Mouse (Mus musculus): ENCODE measurements around the gene Snx33. TPM values are rescaled to one million over a fixed set of nuclear protein-coding genes. Genes with fewer than 3 reads are reported as not detected.

Snx33 gene
- polyA plus RNA-seq, 2 experiments = 0.66 to 0.74 TPM

GRCm38 (mm10) chr9:56886113-56886512, 42.1 kb downstream of the Snx33 start:
- ATAC-seq (ENCODE audit: insufficient read depth) = no peak
- 56% methylated on average over 13 of the region's 13 CpGs for WGBS (ENCODE audit: insufficient replicate concordance)
- Histone ChIP-seq H3K9ac (replicated peaks) (no peak overlapping the region), H3K4me2 (ENCODE audit: low read depth) (no peak overlapping the region), H3K36me3 (replicated peaks; ENCODE audit: control insufficient read depth, insufficient read depth, low read depth) (no peaks in the 10 kb centered on the region), H3K9me3 (ENCODE audit: control insufficient read depth, low read length) (no peaks in the 10 kb centered on the region), H3K4me3 (ENCODE audit: insufficient read depth in 1 of 2, low read depth in 2 of 2, low read length in 2 of 2) (no peak overlapping the region), H3K27me3 (ENCODE audit: control insufficient read depth, insufficient read depth, low read length) (no peaks in the 10 kb centered on the region), H3K4me1 (replicated peaks; ENCODE audit: control insufficient read depth in 2 of 2, insufficient read depth in 2 of 2, low read length in 1 of 2) (no peaks in the 10 kb centered on the region), H3K27ac (no peak overlapping the region)
- TF ChIP-seq EP300 (IDR thresholded peaks at IDR 0.05; ENCODE audit: low read depth) (no peak), CTCF (IDR thresholded peaks at IDR 0.05; ENCODE audit: low read depth) (peak; percentile 73)
- no peak for DNase-seq (ENCODE audit: low read depth in 3 of 3, low spot score in 3 of 3)

DNA sequence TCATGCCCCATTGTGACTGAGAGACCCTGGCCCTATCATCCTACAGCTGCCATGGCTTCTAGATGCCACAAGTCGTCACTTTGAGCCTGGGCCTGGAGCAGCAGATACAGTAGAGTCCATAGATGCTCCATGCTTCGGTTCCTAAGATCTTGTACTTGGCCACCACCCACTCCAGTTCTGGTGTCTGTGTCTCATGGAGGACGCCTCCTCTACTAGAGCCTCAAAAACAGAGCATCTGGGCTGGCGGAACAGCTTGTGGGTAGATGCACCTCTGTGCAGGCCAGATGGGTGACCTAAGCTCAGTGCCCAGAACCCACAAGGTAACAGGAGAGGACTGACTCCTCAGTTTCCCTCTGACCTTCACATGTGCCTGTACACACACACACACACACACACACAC, 43.8 kb downstream of the Snx33 start:
- no peak overlapping the region for H3K9ac ChIP-seq (replicated peaks)
- H3K4me2 ChIP-seq (ENCODE audit: low read depth) = no peak overlapping the region
- no peaks in the 10 kb centered on the region for H3K4me1 ChIP-seq (replicated peaks; ENCODE audit: control insufficient read depth in 2 of 2, insufficient read depth in 2 of 2, low read length in 1 of 2)
- no peak overlapping the region for H3K4me3 ChIP-seq (ENCODE audit: insufficient read depth in 1 of 2, low read depth in 2 of 2, low read length in 2 of 2)
- no peak overlapping the region for H3K27ac ChIP-seq
- no peak for ATAC-seq (ENCODE audit: insufficient read depth)
- WGBS (ENCODE audit: insufficient replicate concordance) = 49% methylated on average over 4 of the region's 4 CpGs
- no peak for TF ChIP-seq CTCF (IDR thresholded peaks at IDR 0.05; ENCODE audit: low read depth)
- no peaks in the 10 kb centered on the region for H3K36me3 ChIP-seq (replicated peaks; ENCODE audit: control insufficient read depth, insufficient read depth, low read depth)
- no peaks in the 10 kb centered on the region for H3K9me3 ChIP-seq (ENCODE audit: control insufficient read depth, low read length)
- no peak for DNase-seq (ENCODE audit: low read depth in 3 of 3, low spot score in 3 of 3)
- H3K27me3 ChIP-seq (ENCODE audit: control insufficient read depth, insufficient read depth, low read length) = no peaks in the 10 kb centered on the region

DNA sequence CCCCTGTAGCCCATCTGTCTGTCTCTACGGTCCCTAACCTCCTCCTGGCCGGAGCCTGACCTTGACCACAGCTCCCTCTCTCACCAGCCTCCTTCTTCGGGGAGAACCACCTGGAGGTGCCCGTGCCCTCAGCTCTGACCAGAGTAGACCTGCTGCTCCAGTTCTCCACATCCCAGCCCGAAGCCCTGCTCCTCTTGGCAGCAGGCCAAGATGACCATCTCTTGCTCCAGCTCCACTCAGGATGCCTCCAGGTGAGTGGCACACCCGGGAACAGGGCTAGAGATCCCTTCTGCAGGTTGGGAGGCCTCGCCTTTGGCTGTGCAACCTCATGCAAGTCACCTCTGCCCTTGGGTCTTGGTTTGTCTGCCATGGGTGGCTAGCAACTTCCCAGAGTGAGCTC, 44.7 kb downstream of the Snx33 start:
- TF ChIP-seq CTCF (IDR thresholded peaks at IDR 0.05; ENCODE audit: low read depth) (no peak), EP300 (IDR thresholded peaks at IDR 0.05; ENCODE audit: low read depth) (no peak)
- H3K9ac ChIP-seq (replicated peaks) = no peak overlapping the region
- H3K27me3 ChIP-seq (ENCODE audit: control insufficient read depth, insufficient read depth, low read length) = no peaks in the 10 kb centered on the region
- no peak overlapping the region for H3K27ac ChIP-seq
- H3K4me1 ChIP-seq (replicated peaks; ENCODE audit: control insufficient read depth in 2 of 2, insufficient read depth in 2 of 2, low read length in 1 of 2) = no peaks in the 10 kb centered on the region
- H3K36me3 ChIP-seq (replicated peaks; ENCODE audit: control insufficient read depth, insufficient read depth, low read depth) = no peaks in the 10 kb centered on the region
- DNase-seq (ENCODE audit: low read depth in 3 of 3, low spot score in 3 of 3) = no peak
- no peak overlapping the region for H3K4me3 ChIP-seq (ENCODE audit: insufficient read depth in 1 of 2, low read depth in 2 of 2, low read length in 2 of 2)
- ATAC-seq (ENCODE audit: insufficient read depth) = no peak
- H3K4me2 ChIP-seq (ENCODE audit: low read depth) = no peak overlapping the region
- no peaks in the 10 kb centered on the region for H3K9me3 ChIP-seq (ENCODE audit: control insufficient read depth, low read length)
- WGBS (ENCODE audit: insufficient replicate concordance) = 54% methylated on average over 7 of the region's 7 CpGs

DNA sequence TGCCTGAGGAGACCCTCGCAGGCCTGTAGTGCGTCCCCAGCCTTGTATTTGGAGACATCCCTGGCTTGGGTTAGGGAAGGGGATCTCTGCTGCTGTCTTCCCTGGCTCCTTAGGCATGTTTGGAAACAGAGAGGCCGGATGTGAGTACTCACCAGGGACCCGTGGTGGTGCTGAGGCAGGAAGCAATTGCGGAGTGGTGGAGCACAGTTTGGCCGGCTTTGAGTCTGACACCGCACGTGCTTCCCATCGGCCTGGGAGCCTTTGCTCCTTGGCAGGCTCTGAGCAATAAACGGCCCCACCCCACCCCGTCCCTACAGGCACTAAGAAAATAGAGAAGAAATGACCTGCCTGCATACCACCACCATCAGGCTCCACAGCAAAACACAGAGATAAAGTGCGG, 45.4 kb downstream of the Snx33 start:
- Histone ChIP-seq H3K9ac (replicated peaks) (no peak overlapping the region), H3K27me3 (ENCODE audit: control insufficient read depth, insufficient read depth, low read length) (no peaks in the 10 kb centered on the region), H3K4me3 (ENCODE audit: insufficient read depth in 1 of 2, low read depth in 2 of 2, low read length in 2 of 2) (no peak overlapping the region), H3K27ac (no peak overlapping the region), H3K4me1 (replicated peaks; ENCODE audit: control insufficient read depth in 2 of 2, insufficient read depth in 2 of 2, low read length in 1 of 2) (no peaks in the 10 kb centered on the region), H3K36me3 (replicated peaks; ENCODE audit: control insufficient read depth, insufficient read depth, low read depth) (no peaks in the 10 kb centered on the region), H3K9me3 (ENCODE audit: control insufficient read depth, low read length) (no peaks in the 10 kb centered on the region), H3K4me2 (ENCODE audit: low read depth) (no peak overlapping the region)
- TF ChIP-seq EP300 (IDR thresholded peaks at IDR 0.05; ENCODE audit: low read depth) = no peak
- TF ChIP-seq CTCF (IDR thresholded peaks at IDR 0.05; ENCODE audit: low read depth) = no peak
- ATAC-seq (ENCODE audit: insufficient read depth) (no peak), DNase-seq (ENCODE audit: low read depth in 3 of 3, low spot score in 3 of 3) (no peak)
- 41% methylated on average over 12 of the region's 12 CpGs for WGBS (ENCODE audit: insufficient replicate concordance)

DNA sequence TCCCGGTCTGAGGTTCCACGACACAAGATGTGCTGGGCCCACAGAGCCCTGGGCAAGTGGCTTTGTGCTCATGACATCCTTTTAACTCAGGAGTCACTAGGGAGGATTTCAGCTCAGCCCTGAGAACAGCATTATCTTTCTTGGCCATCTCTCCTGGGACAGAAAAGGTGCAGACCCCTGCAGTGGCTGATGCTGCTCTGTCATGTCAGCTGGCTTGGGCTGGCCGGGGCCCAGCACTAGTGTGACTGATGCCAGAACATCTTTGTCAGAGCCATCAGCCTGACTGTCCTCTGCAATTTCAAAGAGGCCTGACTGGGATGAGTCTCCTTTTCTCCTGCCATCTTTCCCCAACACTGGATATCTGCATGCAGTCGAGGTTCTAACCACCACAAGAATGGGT, 45.9 kb downstream of the Snx33 start:
- Histone ChIP-seq H3K9ac (replicated peaks) (no peak overlapping the region), H3K4me1 (replicated peaks; ENCODE audit: control insufficient read depth in 2 of 2, insufficient read depth in 2 of 2, low read length in 1 of 2) (no peaks in the 10 kb centered on the region), H3K27ac (no peak overlapping the region), H3K27me3 (ENCODE audit: control insufficient read depth, insufficient read depth, low read length) (no peaks in the 10 kb centered on the region), H3K4me3 (ENCODE audit: insufficient read depth in 1 of 2, low read depth in 2 of 2, low read length in 2 of 2) (no peak overlapping the region), H3K36me3 (replicated peaks; ENCODE audit: control insufficient read depth, insufficient read depth, low read depth) (no peaks in the 10 kb centered on the region), H3K4me2 (ENCODE audit: low read depth) (no peak overlapping the region), H3K9me3 (ENCODE audit: control insufficient read depth, low read length) (no peaks in the 10 kb centered on the region)
- TF ChIP-seq EP300 (IDR thresholded peaks at IDR 0.05; ENCODE audit: low read depth) (no peak), CTCF (IDR thresholded peaks at IDR 0.05; ENCODE audit: low read depth) (no peak)
- no peak for ATAC-seq (ENCODE audit: insufficient read depth)
- 53% methylated on average over 4 of the region's 4 CpGs for WGBS (ENCODE audit: insufficient replicate concordance)
- no peak for DNase-seq (ENCODE audit: low read depth in 3 of 3, low spot score in 3 of 3)
